Mouse (Mus musculus) G1E (cell line): ENCODE data around the gene Pomt1.

ENCODE experiments used
- CTCF ChIP-seq: IDR thresholded peaks from 2 replicates; pipeline ENCODE4 v1.5.1; 2012; ENCODE audit warnings: low read depth, low read length, inconsistent platforms, mixed read lengths
- GATA1 ChIP-seq: IDR thresholded peaks from 2 replicates; pipeline ENCODE4 v1.6.1; 2012; ENCODE audit warnings: borderline replicate concordance, low read length, inconsistent platforms, mixed read lengths

GRCm38 (mm10) chr2:32283986-32284385 is 47.6 kb downstream of the Pomt1 start:
- no peak for TF ChIP-seq CTCF
- TF ChIP-seq GATA1, result no peak
